Mouse (Mus musculus) MEL (cell line): Measurements from ENCODE around the gene Klhl12.
A peak's percentile ranks its signal among the peaks of the same experiment; 100 is the strongest.

Experiments used
- CTCF ChIP-seq, 3 experiments: IDR thresholded peaks in 2 of 3; conservative IDR thresholded peaks in 1 of 3; 2 replicates each; pipeline ENCODE4 v1.5.1; 2011 to 2012; ENCODE audit warnings: low read length in 3 of 3, low read depth in 2 of 3, mild to moderate bottlenecking in 2 of 3, improper control_type of control experiment in 1 of 3, inconsistent platforms in 1 of 3, mixed read lengths in 1 of 3, moderate library complexity in 1 of 3; ENCODE audit not compliant: control insufficient read depth in 1 of 3, insufficient read depth in 1 of 3, poor library complexity in 1 of 3, severe bottlenecking in 1 of 3
- EP300 ChIP-seq, 2 experiments: IDR thresholded peaks; 2 replicates each; pipeline ENCODE4 v1.6.1; 2011; ENCODE audit warnings: improper control_type of control experiment in 2 of 2, low read length in 2 of 2, low read depth in 1 of 2, mild to moderate bottlenecking in 1 of 2
- JUND ChIP-seq: IDR thresholded peaks from 2 replicates; pipeline ENCODE4 v1.6.1; 2011; ENCODE audit warnings: low read depth, mild to moderate bottlenecking, improper control_type of control experiment, low read length
- MAFK ChIP-seq: IDR thresholded peaks from 2 replicates; pipeline ENCODE4 v1.6.1; 2011; ENCODE audit warnings: low read depth, mild to moderate bottlenecking, low read length, improper control_type of control experiment, borderline replicate concordance
- MAX ChIP-seq: IDR thresholded peaks from 2 replicates; pipeline ENCODE4 v1.6.1; 2011; ENCODE audit warnings: low read length, improper control_type of control experiment
- POLR2A ChIP-seq, 2 experiments: IDR thresholded peaks; 2 replicates each; pipeline ENCODE4 v1.6.1; 2011 to 2012; ENCODE audit warnings: low read length in 2 of 2, mild to moderate bottlenecking in 2 of 2, control low read depth in 1 of 2, improper control_type of control experiment in 1 of 2, low read depth in 1 of 2, moderate library complexity in 1 of 2; ENCODE audit not compliant: control insufficient read depth in 1 of 2, insufficient read depth in 1 of 2, poor library complexity in 1 of 2
- TAL1 ChIP-seq: IDR thresholded peaks from 2 replicates; pipeline ENCODE4 v1.6.1; 2012; ENCODE audit warnings: mild to moderate bottlenecking, inconsistent platforms, low read length, moderate library complexity, mixed read lengths
- USF1 ChIP-seq: IDR thresholded peaks from 2 replicates; pipeline ENCODE4 v1.6.1; 2014; ENCODE audit warnings: low read depth, mild to moderate bottlenecking, inconsistent platforms, low read length, improper control_type of control experiment, moderate library complexity

- peak in 2 of 3 experiments; percentile 9 to 24; a peak in 2 of 6 replicates for TF ChIP-seq CTCF (IDR thresholded peaks at IDR 0.05 in 2 of 3, conservative IDR thresholded peaks at IDR 0.05 in 1 of 3; ENCODE audit: control insufficient read depth in 1 of 3, insufficient read depth in 1 of 3, low read depth in 2 of 3, low read length in 3 of 3, poor library complexity in 1 of 3, severe bottlenecking in 1 of 3)
- TF ChIP-seq POLR2A (IDR thresholded peaks at IDR 0.05; ENCODE audit: control insufficient read depth in 1 of 2, insufficient read depth in 1 of 2, low read depth in 1 of 2, low read length in 2 of 2, poor library complexity in 1 of 2) = no peak
- TF ChIP-seq JUND = no peak
- TF ChIP-seq MAFK = no peak
- TF ChIP-seq TAL1 = no peak
- no peak for TF ChIP-seq EP300 (IDR thresholded peaks at IDR 0.05; ENCODE audit: low read depth in 1 of 2, low read length in 2 of 2)
- TF ChIP-seq MAX = no peak
- TF ChIP-seq USF1 = no peak
Measured at GRCm38 (mm10) chr1:134450201-134450600, 5.1 kb upstream of the Klhl12 start.
